In the genomic region with DNA sequence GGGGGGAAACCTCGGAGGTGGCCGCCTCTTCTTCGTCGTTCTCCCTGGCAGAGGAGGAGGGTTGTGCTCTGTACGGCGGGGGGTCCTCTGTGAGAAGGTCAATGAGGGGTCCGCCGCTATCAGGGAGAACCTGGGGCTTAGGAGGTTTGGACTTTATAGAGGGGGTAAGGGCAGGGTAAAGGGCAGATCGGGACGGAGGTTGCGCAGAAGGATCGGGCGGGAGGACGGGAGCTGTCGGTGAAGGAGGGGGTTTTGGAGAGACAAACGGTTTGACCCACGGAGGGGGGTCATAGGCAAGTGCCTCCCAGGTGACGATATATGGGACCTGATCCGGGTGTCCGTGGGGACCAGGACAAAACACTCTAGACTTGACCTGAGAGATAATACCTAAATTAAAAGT, we compare ENCODE assay signal across 8 mouse cellular contexts. TPM values are rescaled to one million over a fixed set of nuclear protein-coding genes. Genes with fewer than 3 reads are reported as not detected.
A peak's percentile ranks its signal among the peaks of the same experiment; 100 is the strongest.
DNase-seq lines count a peak whose midpoint lies in the region; ATAC-seq and TF ChIP-seq lines count a peak whose summit lies in the region.
"Not testable (repeated sequence)": the region's sequence is repeated elsewhere in the genome, so short reads cannot be mapped to it uniquely, and the experiment has no call there.

No protein-coding gene starts in this region.

- H3K4me1 ChIP-seq in limb, embryonic 13.5 days: peaks cover 10% of the 10 kb centered on the region; the same call in 1 of the 2 replicates
- not testable (repeated sequence) for H3K4me1 ChIP-seq in lung, postnatal 0 days (ENCODE audit: insufficient read depth, low read depth, low read length)

- 66% methylated on average over 16 of the region's 20 CpGs for WGBS in limb, embryonic 13.5 days
- WGBS in lung, postnatal 0 days: 62% methylated on average over 16 of the region's 20 CpGs

- TF ChIP-seq EP300 in lung, postnatal 0 days (IDR thresholded peaks at IDR 0.05): not testable (repeated sequence)

- not testable (repeated sequence) for H3K27ac ChIP-seq in limb, embryonic 13.5 days; lung, postnatal 0 days (ENCODE audit: low read length)

- DNase-seq in adrenal gland, adult 2 months: peak; percentile 42
- DNase-seq in cerebellum, postnatal 36 days: peak; percentile 17 to 20
- DNase-seq in gastrocnemius, adult 8-10 months (ENCODE audit: low spot score in 2 of 2): peak; percentile 18 to 22
- peak; percentile 20 for DNase-seq in heart, postnatal 25 days (ENCODE audit: low spot score)
- DNase-seq in lung, postnatal 0 days (ENCODE audit: low spot score): not testable (repeated sequence)
- peak; percentile 11 to 26 for DNase-seq in spleen, postnatal 14 days (ENCODE audit: low spot score in 2 of 2)
- DNase-seq in thymus, postnatal 36 days: peak; percentile 21 to 29

- not testable (repeated sequence) for TF ChIP-seq CTCF in lung, postnatal 0 days (IDR thresholded peaks at IDR 0.05)

- H3K9ac ChIP-seq in limb, embryonic 13.5 days; lung, postnatal 0 days (replicated peaks; ENCODE audit: low read depth): not testable (repeated sequence)

- H3K36me3 ChIP-seq in limb, embryonic 13.5 days; lung, postnatal 0 days (ENCODE audit: insufficient read depth, low read length): not testable (repeated sequence)

- not testable (repeated sequence) for H3K27me3 ChIP-seq in limb, embryonic 13.5 days; lung, postnatal 0 days (replicated peaks; ENCODE audit: insufficient read depth, low read length)

- intact Hi-C loops in heart, postnatal 25 days (cut with DNase I): not testable (repeated sequence)

- H3K4me3 ChIP-seq in limb, embryonic 13.5 days: not testable (repeated sequence)
- peak overlapping the region; percentile 19; the same call in 1 of the 2 replicates for H3K4me3 ChIP-seq in lung, postnatal 0 days (ENCODE audit: low read depth, low read length)

- not testable (repeated sequence) for ATAC-seq in limb, embryonic 13.5 days (ENCODE audit: low FRiP score, low read depth); lung, postnatal 0 days

- peak overlapping the region; percentile 32 for H3K4me2 ChIP-seq in limb, embryonic 13.5 days (replicated peaks)
- 0 out of 2 replicates have a peak overlapping the region, but pooled peaks have one; percentile 19 for H3K4me2 ChIP-seq in lung, postnatal 0 days (replicated peaks; ENCODE audit: low read depth, low read length)

- not testable (repeated sequence) for H3K9me3 ChIP-seq in limb, embryonic 13.5 days; lung, postnatal 0 days (ENCODE audit: low read length)

RNA-seq across cellular contexts. Expression of a gene that starts 30.8 kb away (rescaled TPM):
- 100 to 1,000 TPM in 1 of 2 experiments, 10 to 100 TPM in 1; 95.0 to 144 TPM for total RNA-seq in adrenal gland, adult 2 months (2021)
- 54.2 and 59.5 TPM in 2 replicates for polyA plus RNA-seq in adrenal gland, adult 2 months (2012; rRNA removed)
- 10 to 100 TPM; 61.8 to 71.6 (median 65.3) TPM for total RNA-seq in gastrocnemius, adult 8-10 months (2022)
- 100 to 1,000 TPM; 114 to 123 TPM for total RNA-seq in heart, postnatal 25 days (2021)
- polyA plus RNA-seq in limb, embryonic 13.5 days (2015; fragmentation: Nextera tagmentation; extraction: Ambion mirVana): 16.2 and 16.9 TPM in 2 replicates
- polyA plus RNA-seq in lung, postnatal 0 days (2015; fragmentation: Nextera tagmentation; extraction: Ambion mirVana): 12.6 and 13.5 TPM in 2 replicates
